In genomic region chr6:3496210-3496609, GRCm38 (mm10) we compare ENCODE assay signal across 9 mouse cellular contexts. TPM values are rescaled to one million over a fixed set of nuclear protein-coding genes. Genes with fewer than 3 reads are reported as not detected.
A peak's percentile ranks its signal among the peaks of the same experiment; 100 is the strongest.
DNase-seq lines count a peak whose midpoint lies in the region; ATAC-seq and TF ChIP-seq lines count a peak whose summit lies in the region.
"Had no signal": no experiment of that assay in that cellular context is flagged by ENCODE, and none has a peak within 500 bp of the region (broad histone marks: within the 10 kb centered on the region; RNA-seq: fewer than 3 reads in every experiment).

No protein-coding gene starts in this region.

- H3K4me2 ChIP-seq in kidney, embryonic 15.5 days: no peak overlapping the region
- H3K4me2 ChIP-seq in lung, postnatal 0 days (replicated peaks; ENCODE audit: low read depth, low read length): no peak overlapping the region
- H3K4me2 ChIP-seq in intestine, embryonic 16.5 days (ENCODE audit: low read depth, low read length): no peak overlapping the region
- H3K4me2 ChIP-seq: limb, embryonic 15.5 days had no signal

- peak; percentile 67 for DNase-seq in kidney, adult 2 months
- peak; percentile 59 for DNase-seq in thymus, postnatal 0 days (ENCODE audit: low spot score)
- no peak for DNase-seq in thymus, adult 18-20 months
- DNase-seq in adipocyte (ENCODE audit: low spot score): peak; percentile 79
- peak; percentile 72 for DNase-seq in lung, postnatal 0 days (ENCODE audit: low spot score)
- DNase-seq in gastrocnemius, postnatal 25 days: no peak

- no peaks in the 10 kb centered on the region for H3K27me3 ChIP-seq in kidney, adult 2 months (replicated peaks; ENCODE audit: control insufficient read depth, insufficient read depth, low read length)
- H3K27me3 ChIP-seq in kidney, embryonic 15.5 days: peaks cover 7% of the 10 kb centered on the region; the same call in 1 of the 2 replicates
- H3K27me3 ChIP-seq in lung, postnatal 0 days (replicated peaks; ENCODE audit: insufficient read depth, low read length): no peaks in the 10 kb centered on the region
- H3K27me3 ChIP-seq in intestine, embryonic 16.5 days (replicated peaks; ENCODE audit: control insufficient read depth, insufficient read depth, low read length): 0 out of 2 replicates have a peak, but pooled peaks cover 3% of the 10 kb centered on the region
- H3K27me3 ChIP-seq: limb, embryonic 15.5 days had no signal

- TF ChIP-seq EP300 in lung, postnatal 0 days (IDR thresholded peaks at IDR 0.05): no peak

- H3K27ac ChIP-seq in kidney, adult 2 months (ENCODE audit: insufficient read depth, low read depth, low read length): no peak overlapping the region
- H3K27ac ChIP-seq in kidney, embryonic 15.5 days: no peak overlapping the region
- no peak overlapping the region for H3K27ac ChIP-seq in lung, postnatal 0 days (ENCODE audit: low read length)
- H3K27ac ChIP-seq in intestine, embryonic 16.5 days (ENCODE audit: low read length): no peak overlapping the region
- H3K27ac ChIP-seq: limb, embryonic 15.5 days had no signal

- no peaks in the 10 kb centered on the region for H3K36me3 ChIP-seq in kidney, adult 2 months (ENCODE audit: control insufficient read depth, insufficient read depth, low read length)
- H3K36me3 ChIP-seq in kidney, embryonic 15.5 days: no peaks in the 10 kb centered on the region
- no peaks in the 10 kb centered on the region for H3K36me3 ChIP-seq in lung, postnatal 0 days (ENCODE audit: insufficient read depth, low read length)
- no peaks in the 10 kb centered on the region for H3K36me3 ChIP-seq in intestine, embryonic 16.5 days (ENCODE audit: control insufficient read depth, insufficient read depth, low read length)
- H3K36me3 ChIP-seq: limb, embryonic 15.5 days had no signal

- no peak overlapping the region for H3K9ac ChIP-seq in kidney, embryonic 15.5 days
- no peak overlapping the region for H3K9ac ChIP-seq in lung, postnatal 0 days (replicated peaks; ENCODE audit: low read depth)
- H3K9ac ChIP-seq in intestine, embryonic 16.5 days (ENCODE audit: low read depth, low read length): no peak overlapping the region
- H3K9ac ChIP-seq: limb, embryonic 15.5 days had no signal

- no peaks in the 10 kb centered on the region for H3K9me3 ChIP-seq in kidney, embryonic 15.5 days (replicated peaks)
- no peaks in the 10 kb centered on the region for H3K9me3 ChIP-seq in lung, postnatal 0 days (ENCODE audit: low read length)
- H3K9me3 ChIP-seq in intestine, embryonic 16.5 days (ENCODE audit: control insufficient read depth, low read length): no peaks in the 10 kb centered on the region
- H3K9me3 ChIP-seq: limb, embryonic 15.5 days had no signal

- 5% methylated on average over 2 of the region's 2 CpGs for WGBS in kidney, adult 2 months
- 3% methylated on average over 2 of the region's 2 CpGs for WGBS in kidney, embryonic 15.5 days
- 0% methylated on average over 2 of the region's 2 CpGs for WGBS in lung, postnatal 0 days
- WGBS in intestine, embryonic 16.5 days: 2% methylated on average over 2 of the region's 2 CpGs

- no peak overlapping the region for H3K4me3 ChIP-seq in kidney, adult 2 months (ENCODE audit: insufficient read depth, low read depth, low read length)
- no peak overlapping the region for H3K4me3 ChIP-seq in kidney, embryonic 15.5 days (replicated peaks)
- H3K4me3 ChIP-seq in lung, postnatal 0 days (ENCODE audit: low read depth, low read length): no peak overlapping the region
- H3K4me3 ChIP-seq in intestine, embryonic 16.5 days (ENCODE audit: low read length): no peak overlapping the region
- H3K4me3 ChIP-seq: limb, embryonic 15.5 days had no signal

- no peaks in the 10 kb centered on the region for H3K4me1 ChIP-seq in kidney, adult 2 months (ENCODE audit: control insufficient read depth, insufficient read depth, low read length)
- H3K4me1 ChIP-seq in kidney, embryonic 15.5 days: 0 out of 2 replicates have a peak, but pooled peaks cover 11% of the 10 kb centered on the region
- peaks cover 6% of the 10 kb centered on the region; the same call in 1 of the 2 replicates for H3K4me1 ChIP-seq in lung, postnatal 0 days (ENCODE audit: insufficient read depth, low read depth, low read length)
- no peaks in the 10 kb centered on the region for H3K4me1 ChIP-seq in intestine, embryonic 16.5 days (ENCODE audit: control insufficient read depth, insufficient read depth, low read length)

- peak; percentile 34 for TF ChIP-seq CTCF in kidney, adult 2 months (conservative IDR thresholded peaks at IDR 0.05; ENCODE audit: insufficient read depth, insufficient read length, low read depth, low read length)
- peak; percentile 75 for TF ChIP-seq CTCF in lung, postnatal 0 days (IDR thresholded peaks at IDR 0.05)

- no peak for TF ChIP-seq POLR2A in kidney, adult 2 months (IDR thresholded peaks at IDR 0.05; ENCODE audit: low read depth, low read length)

- no peak for ATAC-seq in kidney, embryonic 15.5 days (replicated peaks; ENCODE audit: low FRiP score)
- no peak for ATAC-seq in lung, postnatal 0 days
- no peak for ATAC-seq in intestine, embryonic 16.5 days

RNA-seq across cellular contexts. Expression of gene Hepacam2, which starts 1.9 kb away (rescaled TPM):
- 19.5 and 26.3 TPM in 2 replicates for polyA plus RNA-seq in kidney, adult 2 months (2012; rRNA removed)
- 1.7 and 2.5 TPM in 2 replicates for polyA plus RNA-seq in kidney, embryonic 15.5 days (2015; fragmentation: Nextera tagmentation; extraction: Ambion mirVana)
- polyA plus RNA-seq in thymus, postnatal 0 days (2015; fragmentation: Nextera tagmentation; extraction: Ambion mirVana): 0.93 and 0.94 TPM in 2 replicates
- polyA plus RNA-seq in lung, postnatal 0 days (2015; fragmentation: Nextera tagmentation; extraction: Ambion mirVana): 0.11 and 0.20 TPM in 2 replicates
- total RNA-seq in gastrocnemius, postnatal 25 days (2021): not detected
- polyA plus RNA-seq in intestine, embryonic 16.5 days (2015; fragmentation: Nextera tagmentation; extraction: Ambion mirVana): 22.2 and 25.4 TPM in 2 replicates

RNA-seq across cellular contexts. Expression of gene Vps50, which starts 2.0 kb away (rescaled TPM):
- 2.8 and 4.1 TPM in 2 replicates for polyA plus RNA-seq in kidney, adult 2 months (2012; rRNA removed)
- polyA plus RNA-seq in kidney, embryonic 15.5 days (2015; fragmentation: Nextera tagmentation; extraction: Ambion mirVana): 30.0 and 31.8 TPM in 2 replicates
- 18.0 and 18.9 TPM in 2 replicates for polyA plus RNA-seq in thymus, postnatal 0 days (2015; fragmentation: Nextera tagmentation; extraction: Ambion mirVana)
- polyA plus RNA-seq in lung, postnatal 0 days (2015; fragmentation: Nextera tagmentation; extraction: Ambion mirVana): 17.6 and 18.2 TPM in 2 replicates
- total RNA-seq in gastrocnemius, postnatal 25 days (2021): 10 to 100 TPM; 17.4 to 17.6 TPM
- 28.2 and 31.4 TPM in 2 replicates for polyA plus RNA-seq in intestine, embryonic 16.5 days (2015; fragmentation: Nextera tagmentation; extraction: Ambion mirVana)

Comparison
In these comparisons a context has a peak if more than half of its experiments do, and no peak if none do; other contexts are left out.
1. DNase-seq: peak in kidney, adult 2 months (single experiment), thymus, postnatal 0 days (single experiment), adipocyte (single experiment) and lung, postnatal 0 days (single experiment); none in thymus, adult 18-20 months (0 of 2) and gastrocnemius, postnatal 25 days (single experiment).